Mouse (Mus musculus): ENCODE results near the gene Sfi1.
A peak's percentile ranks its signal among the peaks of the same experiment; 100 is the strongest.
"Not testable (repeated sequence)": the region's sequence is repeated elsewhere in the genome, so short reads cannot be mapped to it uniquely, and the experiment has no call there.

Gene Sfi1

DNA sequence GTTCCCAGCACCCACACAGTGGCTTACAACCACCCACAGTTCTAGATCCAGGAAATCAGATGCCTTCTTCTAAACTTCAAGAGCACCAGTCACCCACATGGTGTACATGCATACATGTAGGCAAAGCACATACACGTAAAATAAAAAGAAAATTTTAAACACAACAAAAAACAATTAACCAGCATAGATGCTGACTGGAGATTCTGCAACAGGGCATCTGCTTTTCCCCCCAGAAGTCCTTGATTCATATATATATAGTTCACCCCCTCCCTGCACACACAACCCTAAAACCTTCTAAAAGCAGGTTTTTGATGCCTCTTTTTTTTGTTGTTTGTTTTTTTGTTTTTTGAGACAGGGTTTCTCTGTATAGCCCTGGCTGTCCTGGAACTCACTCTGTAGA lies 10.6 kb downstream of the Sfi1 start:
- not testable (repeated sequence) for H3K27me3 ChIP-seq (ENCODE audit: control insufficient read depth, insufficient read depth, low read length, poor library complexity, severe bottlenecking); DNase-seq (ENCODE audit: low read depth, low spot score); H3K36me3 ChIP-seq (ENCODE audit: control insufficient read depth, insufficient read depth, low read length, poor library complexity, severe bottlenecking)

DNA sequence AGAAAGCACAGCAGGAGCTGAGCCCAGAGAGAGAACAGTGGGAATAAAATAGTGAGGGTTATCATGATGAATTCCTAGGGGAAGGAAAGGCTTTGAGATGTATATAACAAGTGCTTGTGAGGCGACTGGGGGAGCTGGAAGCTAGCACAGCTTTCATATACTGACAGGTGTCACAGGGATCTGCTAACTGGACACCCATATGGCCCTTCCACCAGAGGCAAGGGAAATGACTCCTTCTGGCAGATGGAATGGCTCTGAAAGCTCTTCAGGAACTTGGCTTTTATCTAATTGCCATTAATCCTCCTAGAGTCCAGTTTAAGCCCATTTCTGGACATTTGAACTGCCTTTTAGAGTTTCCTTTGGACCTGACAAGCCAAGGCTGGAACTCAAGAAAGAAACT lies 11.3 kb downstream of the Sfi1 start:
- not testable (repeated sequence) for DNase-seq (ENCODE audit: low read depth, low spot score); H3K27me3 ChIP-seq (ENCODE audit: control insufficient read depth, insufficient read depth, low read length, poor library complexity, severe bottlenecking); H3K36me3 ChIP-seq (ENCODE audit: control insufficient read depth, insufficient read depth, low read length, poor library complexity, severe bottlenecking)

DNA sequence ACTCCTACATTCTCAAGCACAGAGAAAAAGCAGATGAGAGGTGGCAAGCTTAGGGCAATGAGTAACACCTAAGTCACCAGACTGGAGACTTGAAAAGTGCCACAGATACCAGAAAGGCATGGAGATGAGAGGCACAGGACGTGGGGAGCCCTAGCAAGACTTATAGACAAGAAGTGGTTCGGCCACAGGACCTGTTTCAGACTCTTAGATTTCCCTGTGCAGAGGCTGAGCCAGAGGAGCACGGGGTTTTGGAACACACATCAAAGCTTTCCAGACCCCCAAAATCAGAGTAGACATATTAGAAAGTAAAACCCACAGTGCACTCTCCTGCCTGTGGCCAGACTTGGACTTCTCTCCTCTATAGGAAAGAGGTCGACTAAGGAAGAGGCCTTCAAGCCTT lies 12.0 kb downstream of the Sfi1 start:
- H3K27me3 ChIP-seq (ENCODE audit: control insufficient read depth, insufficient read depth, low read length, poor library complexity, severe bottlenecking); H3K36me3 ChIP-seq (ENCODE audit: control insufficient read depth, insufficient read depth, low read length, poor library complexity, severe bottlenecking): not testable (repeated sequence)
- DNase-seq (ENCODE audit: low read depth, low spot score), result peak; percentile 44

DNA sequence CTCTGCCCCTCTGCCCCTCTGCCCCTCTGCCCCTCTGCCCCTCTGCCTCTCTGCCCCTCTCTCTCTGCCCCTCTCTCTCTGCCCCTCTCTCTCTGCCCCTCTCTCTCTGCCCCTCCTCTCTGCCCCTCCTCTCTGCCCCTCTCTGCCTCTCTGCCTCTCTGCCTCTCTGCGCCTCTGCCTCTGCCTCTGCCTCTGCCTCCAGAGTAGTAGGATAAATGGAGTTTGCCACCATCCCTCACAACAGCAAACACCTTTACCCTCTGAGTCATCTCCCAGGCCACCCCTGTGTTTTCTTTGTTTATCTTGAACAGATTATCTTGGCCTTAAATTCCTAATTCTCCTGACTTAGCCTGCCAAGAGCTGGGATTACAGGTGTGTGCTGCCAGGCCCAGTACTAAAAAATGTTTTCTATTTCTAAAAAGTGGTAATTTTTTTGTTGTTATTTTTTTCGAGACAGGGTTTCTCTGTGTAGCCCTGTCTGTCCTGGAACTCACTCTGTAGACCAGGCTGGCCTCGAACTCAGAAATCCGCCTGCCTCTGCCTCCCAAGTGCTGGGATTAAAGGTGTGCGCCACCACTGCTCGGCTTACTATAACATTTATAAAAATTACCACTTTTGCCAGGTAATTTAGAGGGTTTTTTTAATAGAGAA lies 12.6 kb downstream of the Sfi1 start:
- DNase-seq (ENCODE audit: low read depth, low spot score); H3K27me3 ChIP-seq (ENCODE audit: control insufficient read depth, insufficient read depth, low read length, poor library complexity, severe bottlenecking); H3K36me3 ChIP-seq (ENCODE audit: control insufficient read depth, insufficient read depth, low read length, poor library complexity, severe bottlenecking): not testable (repeated sequence)

DNA sequence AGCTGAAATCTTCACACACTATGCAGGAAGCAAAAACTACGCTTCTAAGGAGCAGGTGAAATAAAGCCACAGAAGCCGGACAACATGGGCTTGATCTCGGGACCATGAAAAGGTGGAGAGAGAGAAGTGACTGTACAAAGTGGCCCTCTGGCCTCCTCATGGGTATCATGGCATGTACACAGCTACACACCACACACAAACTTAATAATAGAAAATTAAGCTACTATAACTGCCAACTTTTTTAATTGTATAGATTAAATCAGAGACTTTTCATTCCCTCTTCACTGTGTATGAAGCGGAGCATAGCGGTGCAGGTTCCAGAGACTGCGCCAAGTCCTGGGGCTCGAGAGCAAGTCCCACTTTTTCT lies 13.6 kb downstream of the Sfi1 start:
- not testable (repeated sequence) for H3K36me3 ChIP-seq (ENCODE audit: control insufficient read depth, insufficient read depth, low read length, poor library complexity, severe bottlenecking); DNase-seq (ENCODE audit: low read depth, low spot score); H3K27me3 ChIP-seq (ENCODE audit: control insufficient read depth, insufficient read depth, low read length, poor library complexity, severe bottlenecking)

DNA sequence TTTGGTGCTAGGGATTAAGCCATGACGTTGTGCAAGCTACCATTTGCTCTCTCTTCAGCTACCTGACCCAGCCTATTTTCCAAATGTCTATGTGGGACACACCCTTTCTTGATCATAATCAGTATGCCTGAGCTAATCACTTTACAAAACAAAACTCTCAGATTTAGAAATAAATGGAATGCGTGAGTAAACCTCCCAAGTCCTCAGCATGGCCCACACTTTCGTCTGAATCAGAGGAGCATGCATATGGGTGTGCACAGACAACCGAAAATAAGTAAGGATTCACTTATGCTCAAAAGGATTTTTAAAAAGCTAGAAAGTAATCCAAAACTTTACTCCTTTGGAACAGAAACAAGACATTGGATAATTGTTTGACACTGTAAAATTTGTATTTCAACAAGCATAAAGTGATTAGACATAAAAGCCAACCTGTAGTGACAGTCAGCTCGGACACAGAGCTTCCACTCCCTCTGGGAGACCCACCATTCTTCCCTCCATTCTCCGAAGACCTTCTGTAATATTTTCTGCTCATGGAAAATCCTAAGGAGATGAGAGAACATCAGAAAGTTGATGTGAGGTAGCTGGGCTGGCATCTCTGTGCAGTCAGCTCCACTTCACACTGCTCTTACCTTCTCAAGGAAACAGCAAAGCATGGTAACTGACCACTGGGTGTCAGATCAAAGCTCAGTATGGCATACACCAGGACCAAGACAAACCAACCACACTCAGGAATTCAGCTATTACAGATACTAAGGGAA lies 14.1 kb downstream of the Sfi1 start:
- not testable (repeated sequence) for DNase-seq (ENCODE audit: low read depth, low spot score); H3K27me3 ChIP-seq (ENCODE audit: control insufficient read depth, insufficient read depth, low read length, poor library complexity, severe bottlenecking); H3K36me3 ChIP-seq (ENCODE audit: control insufficient read depth, insufficient read depth, low read length, poor library complexity, severe bottlenecking)

DNA sequence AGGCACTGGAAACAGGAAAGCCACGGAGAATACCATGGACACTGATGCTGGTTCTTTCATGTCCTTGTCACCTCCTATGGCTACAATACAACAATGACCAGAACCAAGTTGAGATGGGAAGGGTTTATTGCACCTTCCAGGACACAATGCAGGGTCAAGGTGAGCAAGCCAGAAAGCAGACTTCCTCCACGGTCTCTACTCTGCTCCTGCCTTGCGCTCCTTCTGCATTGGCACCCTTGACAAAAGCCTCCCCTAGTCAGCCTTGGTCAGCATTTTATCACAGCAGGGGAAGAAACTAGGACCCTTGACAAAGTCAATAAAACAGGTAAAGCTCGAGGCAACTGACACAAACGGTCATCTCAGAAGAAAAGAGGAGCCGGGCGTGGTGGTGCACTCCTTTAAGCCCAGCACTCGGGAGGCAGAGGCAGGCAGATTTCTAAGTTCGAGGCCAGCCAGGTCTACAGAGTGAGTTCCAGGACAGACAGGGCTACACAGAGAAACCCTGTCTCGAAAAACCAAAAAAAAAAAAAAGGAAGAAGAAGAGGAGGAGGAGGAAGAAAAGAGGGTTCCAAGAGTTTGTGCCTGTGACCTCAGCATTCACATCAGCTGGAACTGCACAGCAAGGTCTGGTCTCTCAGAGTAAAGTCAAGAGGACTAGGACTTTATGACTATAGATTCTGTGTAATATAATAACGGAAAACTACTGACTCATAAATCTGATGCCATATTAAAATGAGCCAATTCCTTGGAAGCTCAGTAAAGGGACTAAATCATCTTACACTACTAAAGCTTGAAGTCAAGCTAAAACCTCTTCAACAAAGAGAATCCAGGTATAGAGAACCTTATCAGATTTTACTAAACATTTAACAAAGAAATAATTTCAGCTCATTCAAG lies 19.6 kb downstream of the Sfi1 start:
- DNase-seq (ENCODE audit: low read depth, low spot score), result peak; percentile 36
- not testable (repeated sequence) for H3K27me3 ChIP-seq (ENCODE audit: control insufficient read depth, insufficient read depth, low read length, poor library complexity, severe bottlenecking); H3K36me3 ChIP-seq (ENCODE audit: control insufficient read depth, insufficient read depth, low read length, poor library complexity, severe bottlenecking)

DNA sequence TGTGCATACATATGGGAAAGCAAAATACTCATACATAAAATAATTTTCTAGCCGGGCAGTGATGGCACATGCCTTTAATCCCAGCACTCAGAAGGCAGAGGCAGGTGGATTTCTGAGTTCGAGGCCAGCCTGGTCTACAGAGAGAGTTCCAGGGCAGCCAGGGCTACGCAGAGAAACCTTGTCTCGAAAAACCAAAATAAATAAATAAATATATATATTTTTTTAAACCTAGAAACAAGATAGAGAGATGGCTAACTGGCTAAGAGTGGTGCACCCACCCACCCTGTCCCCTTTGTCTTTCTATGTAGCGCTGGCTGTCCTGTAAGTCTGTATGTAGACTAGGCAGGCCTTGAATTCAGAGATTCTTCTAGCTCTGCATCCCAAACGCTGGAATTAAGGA lies 20.7 kb downstream of the Sfi1 start:
- not testable (repeated sequence) for H3K36me3 ChIP-seq (ENCODE audit: control insufficient read depth, insufficient read depth, low read length, poor library complexity, severe bottlenecking); DNase-seq (ENCODE audit: low read depth, low spot score); H3K27me3 ChIP-seq (ENCODE audit: control insufficient read depth, insufficient read depth, low read length, poor library complexity, severe bottlenecking)

DNA sequence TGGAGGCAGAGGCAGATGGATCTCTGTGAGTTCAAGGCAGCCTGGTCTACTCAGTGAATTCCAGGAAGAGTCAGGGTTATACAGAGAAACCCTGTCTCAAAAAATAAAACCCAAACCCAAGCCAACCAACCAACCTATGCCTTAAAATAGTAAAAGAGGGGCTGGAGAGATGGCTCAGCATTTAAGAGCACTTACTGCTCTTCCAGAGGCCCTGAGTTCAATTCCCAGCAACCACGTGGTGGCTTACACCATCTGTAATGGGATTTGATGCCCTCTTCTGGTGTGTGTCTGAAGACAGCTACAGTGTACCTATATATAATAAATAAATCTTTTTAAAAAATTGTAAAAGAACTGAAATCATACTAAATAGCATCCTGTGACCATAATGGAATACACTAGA lies 21.3 kb downstream of the Sfi1 start:
- H3K36me3 ChIP-seq (ENCODE audit: control insufficient read depth, insufficient read depth, low read length, poor library complexity, severe bottlenecking); H3K27me3 ChIP-seq (ENCODE audit: control insufficient read depth, insufficient read depth, low read length, poor library complexity, severe bottlenecking); DNase-seq (ENCODE audit: low read depth, low spot score): not testable (repeated sequence)

DNA sequence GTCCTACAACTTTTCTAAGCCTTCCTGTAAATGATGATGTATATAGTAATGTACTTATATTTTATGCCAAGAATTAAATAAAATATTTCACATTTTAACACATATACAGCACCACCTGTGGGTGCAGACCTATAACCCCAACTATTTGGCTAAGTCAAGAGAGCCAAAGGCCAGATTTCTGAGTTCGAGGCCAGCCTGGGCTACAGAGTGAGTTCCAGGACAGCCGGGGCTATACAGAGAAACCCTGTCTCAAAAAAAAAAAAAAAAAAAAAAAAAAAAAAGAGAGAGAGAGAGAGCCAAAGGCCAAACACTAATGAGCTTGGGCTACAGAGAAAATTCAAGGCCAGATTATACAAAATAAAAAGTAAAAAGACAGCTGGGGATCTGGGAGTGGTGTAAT lies 24.2 kb downstream of the Sfi1 start:
- not testable (repeated sequence) for H3K36me3 ChIP-seq (ENCODE audit: control insufficient read depth, insufficient read depth, low read length, poor library complexity, severe bottlenecking); DNase-seq (ENCODE audit: low read depth, low spot score); H3K27me3 ChIP-seq (ENCODE audit: control insufficient read depth, insufficient read depth, low read length, poor library complexity, severe bottlenecking)

DNA sequence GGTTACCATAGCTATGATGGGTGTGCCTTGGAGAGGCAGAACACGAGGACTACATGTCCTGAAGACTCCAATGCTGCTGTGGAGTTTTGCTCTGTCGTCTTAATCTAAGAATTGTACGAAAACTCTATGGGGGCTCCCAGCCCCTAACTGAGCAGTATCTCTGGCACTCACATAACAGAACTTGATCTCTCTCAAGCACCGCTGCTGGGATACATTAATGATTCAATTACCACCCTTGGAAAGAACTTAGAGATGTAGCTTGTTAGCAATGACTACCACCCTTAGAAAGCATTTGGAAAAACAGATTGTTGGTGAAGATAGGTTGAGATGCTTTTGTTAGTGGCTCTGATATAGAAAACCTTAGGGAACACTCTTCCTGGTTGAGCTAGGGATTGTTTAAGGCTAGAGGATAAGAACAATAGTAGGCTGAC lies 25.7 kb downstream of the Sfi1 start:
- not testable (repeated sequence) for H3K27me3 ChIP-seq (ENCODE audit: control insufficient read depth, insufficient read depth, low read length, poor library complexity, severe bottlenecking); H3K36me3 ChIP-seq (ENCODE audit: control insufficient read depth, insufficient read depth, low read length, poor library complexity, severe bottlenecking)
- peak; percentile 22 for DNase-seq (ENCODE audit: low read depth, low spot score)

DNA sequence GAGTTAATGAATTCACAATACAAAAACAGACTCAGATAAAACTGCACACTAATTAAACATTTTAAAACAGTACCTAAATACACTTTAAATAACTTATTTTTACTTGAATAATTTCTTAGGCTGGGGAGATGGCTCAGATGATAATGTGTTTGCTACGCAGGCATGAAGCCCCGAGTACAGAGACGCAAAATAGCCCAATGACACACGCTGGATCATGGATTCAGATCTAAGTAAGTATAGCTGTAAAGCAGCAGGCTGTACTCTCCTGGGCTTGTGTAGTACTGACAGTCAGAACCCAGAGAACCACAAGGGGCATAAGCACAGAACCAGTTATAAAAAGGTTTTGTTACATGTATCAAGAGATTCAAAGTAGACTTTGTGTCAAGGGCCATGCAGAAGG lies 26.1 kb downstream of the Sfi1 start:
- not testable (repeated sequence) for DNase-seq (ENCODE audit: low read depth, low spot score); H3K36me3 ChIP-seq (ENCODE audit: control insufficient read depth, insufficient read depth, low read length, poor library complexity, severe bottlenecking); H3K27me3 ChIP-seq (ENCODE audit: control insufficient read depth, insufficient read depth, low read length, poor library complexity, severe bottlenecking)

DNA sequence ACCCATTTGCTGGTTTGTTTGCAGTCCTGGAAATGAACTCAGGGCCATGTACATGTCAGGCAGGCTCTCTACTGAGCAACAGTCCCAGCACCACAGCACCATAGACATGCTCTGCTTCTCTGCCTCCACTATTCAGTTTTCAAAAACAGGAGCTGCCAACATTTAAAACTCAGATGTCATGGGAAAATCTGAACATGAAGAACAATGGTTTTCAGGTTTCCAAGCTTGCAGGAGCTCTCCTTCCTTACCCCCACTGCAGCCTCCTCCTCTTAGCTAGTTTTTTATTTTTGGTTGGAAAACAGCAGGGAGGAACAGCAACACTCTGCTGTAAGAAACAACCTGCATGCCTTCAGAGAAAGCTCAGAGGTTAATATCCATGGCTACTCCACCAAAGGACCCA lies 26.9 kb downstream of the Sfi1 start:
- not testable (repeated sequence) for H3K36me3 ChIP-seq (ENCODE audit: control insufficient read depth, insufficient read depth, low read length, poor library complexity, severe bottlenecking); H3K27me3 ChIP-seq (ENCODE audit: control insufficient read depth, insufficient read depth, low read length, poor library complexity, severe bottlenecking)
- DNase-seq (ENCODE audit: low read depth, low spot score), result peak; percentile 23

DNA sequence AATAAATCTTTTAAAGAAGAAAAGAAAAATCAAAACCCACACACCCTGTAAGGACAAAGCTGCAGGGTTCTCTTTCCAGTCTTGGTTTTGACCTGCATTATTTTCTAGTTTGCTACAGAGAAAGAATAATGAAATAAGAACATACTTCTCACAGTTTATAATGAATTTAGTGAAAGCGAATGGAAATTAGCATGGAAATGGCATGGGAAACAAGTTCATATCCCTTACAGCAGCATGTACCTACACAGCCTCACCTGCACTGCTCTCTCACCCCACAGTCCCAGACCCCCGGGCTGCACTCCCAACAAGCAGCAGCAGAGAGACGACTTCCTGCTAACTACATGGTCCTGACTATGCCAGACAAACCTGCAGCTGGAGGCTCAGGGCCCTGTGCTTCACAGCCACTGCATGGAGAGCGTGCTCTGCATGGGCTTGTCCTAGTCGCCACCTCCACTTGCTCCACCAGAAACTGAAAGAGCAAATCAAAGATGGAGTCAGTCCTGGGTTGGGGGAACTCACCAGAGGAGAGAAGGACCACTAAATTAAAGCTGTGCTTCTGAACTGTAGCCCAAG lies 28.0 kb downstream of the Sfi1 start:
- peak; percentile 41 for DNase-seq (ENCODE audit: low read depth, low spot score)
- H3K27me3 ChIP-seq (ENCODE audit: control insufficient read depth, insufficient read depth, low read length, poor library complexity, severe bottlenecking); H3K36me3 ChIP-seq (ENCODE audit: control insufficient read depth, insufficient read depth, low read length, poor library complexity, severe bottlenecking): not testable (repeated sequence)

DNA sequence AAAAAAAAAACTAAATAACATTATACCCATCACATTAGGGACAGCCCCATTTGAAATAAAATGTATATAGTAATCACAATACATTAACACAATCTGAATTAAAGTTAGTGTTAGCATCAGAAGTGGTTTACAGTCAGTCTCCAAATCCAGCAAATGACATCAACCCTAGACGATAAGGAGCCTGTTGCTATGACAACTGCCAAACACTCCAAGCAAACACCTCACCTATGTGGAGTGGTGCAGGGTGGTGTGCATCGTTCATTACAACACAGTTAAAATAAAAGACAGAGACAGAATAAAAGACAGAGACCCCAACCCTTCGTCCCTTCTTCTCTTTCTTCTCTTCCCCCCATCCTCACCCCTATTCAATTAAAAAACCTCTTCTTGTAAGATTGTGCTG lies 29.6 kb downstream of the Sfi1 start:
- not testable (repeated sequence) for DNase-seq (ENCODE audit: low read depth, low spot score); H3K27me3 ChIP-seq (ENCODE audit: control insufficient read depth, insufficient read depth, low read length, poor library complexity, severe bottlenecking); H3K36me3 ChIP-seq (ENCODE audit: control insufficient read depth, insufficient read depth, low read length, poor library complexity, severe bottlenecking)

Measured in splenic B cell, adult 2 months (primary cell).